Mouse (Mus musculus) small intestine, adult 2 months (tissue): ENCODE measurements around the gene Mpzl2. TPM values are rescaled to one million over a fixed set of nuclear protein-coding genes. Genes with fewer than 3 reads are reported as not detected.

ENCODE experiments used
- H3K27ac ChIP-seq: fragments of 200-500 bp; 2 replicates; pipeline ENCODE4 v1.5.1; 2012; ENCODE audit warnings: low read depth, low read length, control low read depth, inconsistent platforms; ENCODE audit not compliant: insufficient read depth
- H3K27me3 ChIP-seq: fragments of 200-500 bp; 2 replicates; pipeline ENCODE4 v1.6.1; 2012; ENCODE audit warnings: mild to moderate bottlenecking, moderate library complexity, low read length, inconsistent platforms; ENCODE audit not compliant: control insufficient read depth, insufficient read depth
- H3K36me3 ChIP-seq: fragments of 200-500 bp; 2 replicates; pipeline ENCODE4 v1.6.1; 2012; ENCODE audit warnings: mild to moderate bottlenecking, low read length, control low read depth, inconsistent platforms; ENCODE audit not compliant: control insufficient read depth, insufficient read depth
- H3K4me1 ChIP-seq: fragments of 200-500 bp; 2 replicates; pipeline ENCODE4 v1.6.1; 2012; ENCODE audit warnings: low read length, inconsistent platforms, mixed read lengths; ENCODE audit not compliant: control insufficient read depth, insufficient read depth, insufficient read length
- H3K4me3 ChIP-seq: fragments of 200-500 bp; 2 replicates; pipeline ENCODE4 v1.5.1; 2012; ENCODE audit warnings: low read depth, mild to moderate bottlenecking, control low read depth, inconsistent platforms, low read length, moderate library complexity
- CTCF ChIP-seq: fragments of 200-500 bp; IDR thresholded peaks from 2 replicates; pipeline ENCODE4 v1.5.1; 2012; ENCODE audit warnings: low read depth, mild to moderate bottlenecking, control low read depth, inconsistent platforms, low read length, moderate library complexity, mixed read lengths; ENCODE audit not compliant: insufficient replicate concordance, insufficient read length; ENCODE audit errors: extremely low read depth
- POLR2A ChIP-seq: fragments of 200-500 bp; IDR thresholded peaks from 2 replicates; pipeline ENCODE4 v1.6.1; 2012; ENCODE audit warnings: low read depth, mild to moderate bottlenecking, control low read depth, inconsistent platforms, low read length, moderate library complexity
- WGBS: fragments of 180-500 bp; shearing (Covaris S2); methylation state at CpG from one replicate; pipeline ENCODE4 v1.1.7; 2018; 5-methylcytosine and 5-hydroxymethylcytosine counted together
- polyA plus RNA-seq: library from polyadenylated mRNA; depleted of rRNA; stranded (reverse); fragments of >200 nt; gene quantifications from 2 replicates; pipeline ENCODE4 v1.2.3, GENCODE M21; 2012

Gene Mpzl2
- polyA plus RNA-seq, 1 experiment = 8.2 TPM

GRCm38 (mm10) chr9:45064421-45064820 is 24.8 kb downstream of the Mpzl2 start:
- peaks cover 21% of the 10 kb centered on the region for H3K4me1 ChIP-seq
- H3K27ac ChIP-seq = no peak overlapping the region
- WGBS = 85% methylated on average over 6 of the region's 6 CpGs

GRCm38 (mm10) chr9:45066735-45067134 is 27.1 kb downstream of the Mpzl2 start:
- Histone ChIP-seq H3K27me3 (no peaks in the 10 kb centered on the region), H3K4me1 (peaks cover 7% of the 10 kb centered on the region), H3K36me3 (peaks cover 29% of the 10 kb centered on the region), H3K27ac (no peak overlapping the region), H3K4me3 (no peak overlapping the region)
- TF ChIP-seq CTCF (no peak), POLR2A (no peak)
- WGBS = 90% methylated on average over 4 of the region's 4 CpGs

More at GRCm38 (mm10) chr9:45064421-45064820, 24.8 kb downstream of the Mpzl2 start:
- no peak overlapping the region for H3K4me3 ChIP-seq
- TF ChIP-seq POLR2A (no peak), CTCF (no peak)
- no peaks in the 10 kb centered on the region for H3K27me3 ChIP-seq
- peaks cover 24% of the 10 kb centered on the region for H3K36me3 ChIP-seq

GRCm38 (mm10) chr9:45071800-45072199 is 32.2 kb downstream of the Mpzl2 start:
- TF ChIP-seq POLR2A (no peak), CTCF (no peak)
- H3K27ac ChIP-seq = no peak overlapping the region
- 53% methylated on average over 3 of the region's 3 CpGs for WGBS
- peaks cover 24% of the 10 kb centered on the region for H3K36me3 ChIP-seq
- H3K4me3 ChIP-seq = no peak overlapping the region
- no peaks in the 10 kb centered on the region for H3K27me3 ChIP-seq
- no peaks in the 10 kb centered on the region for H3K4me1 ChIP-seq

- Histone ChIP-seq H3K27ac (no peak overlapping the region), H3K36me3 (peaks cover 4% of the 10 kb centered on the region), H3K27me3 (no peaks in the 10 kb centered on the region), H3K4me1 (peaks cover 5% of the 10 kb centered on the region; the same call in 1 of the 2 replicates), H3K4me3 (no peak overlapping the region)
- TF ChIP-seq POLR2A = no peak
- 60% methylated on average over 3 of the region's 3 CpGs for whole genome bisulfite sequencing
Observed at GRCm38 (mm10) chr9:45077859-45078258, 38.3 kb downstream of the Mpzl2 start.

- no peak for TF ChIP-seq POLR2A
- TF ChIP-seq CTCF = no peak
- H3K4me1 ChIP-seq = peaks cover 5% of the 10 kb centered on the region; the same call in 1 of the 2 replicates
- WGBS = 83% methylated on average over 5 of the region's 5 CpGs
- peaks cover 4% of the 10 kb centered on the region for H3K36me3 ChIP-seq
- no peaks in the 10 kb centered on the region for H3K27me3 ChIP-seq
- peak within 1 kb of the TSS; percentile 39; the same call in 1 of the 2 replicates for H3K27ac ChIP-seq
- H3K4me3 ChIP-seq = peak within 1 kb of the TSS; percentile 45
Observed at GRCm38 (mm10) chr9:45079011-45079410, 39.4 kb downstream of the Mpzl2 start, which contains the start of gene Jaml. Gene Jaml, plus strand, starts transcription at chr9:45079183.

- H3K4me1 ChIP-seq = peaks cover 5% of the 10 kb centered on the region; the same call in 1 of the 2 replicates
- H3K27ac ChIP-seq = no peak overlapping the region
- no peaks in the 10 kb centered on the region for H3K36me3 ChIP-seq
- no peaks in the 10 kb centered on the region for H3K27me3 ChIP-seq
- no peak for TF ChIP-seq CTCF
- TF ChIP-seq POLR2A = no peak
- H3K4me3 ChIP-seq = no peak overlapping the region
- 91% methylated on average over 3 of the region's 3 CpGs for WGBS
Observed at GRCm38 (mm10) chr9:45083132-45083531, 43.5 kb downstream of the Mpzl2 start.

- WGBS = 71% methylated on average over 5 of the region's 5 CpGs
- H3K27ac ChIP-seq = 0 out of 2 replicates have a peak overlapping the region, but pooled peaks have one; percentile 8
- 0 out of 2 replicates have a peak, but pooled peaks cover 1% of the 10 kb centered on the region for H3K36me3 ChIP-seq
- H3K4me3 ChIP-seq = no peak overlapping the region
- TF ChIP-seq POLR2A (no peak), CTCF (no peak)
- no peaks in the 10 kb centered on the region for H3K4me1 ChIP-seq
- H3K27me3 ChIP-seq = no peaks in the 10 kb centered on the region
Observed at GRCm38 (mm10) chr9:45084556-45084955, 45.0 kb downstream of the Mpzl2 start.
